Mouse (Mus musculus) embryo, embryonic 11.5 days (tissue): ENCODE data around the gene Camta1.

Experiments
- DNase-seq: peaks from one replicate; pipeline ENCODE4 v3.0.0-alpha.2; 2012; ENCODE audit warnings: low read depth, low spot score

The Camta1 gene

GRCm38 (mm10) chr4:151127636-151128548, 733.8 kb downstream of the Camta1 start:
- no peak for DNase-seq

DNA sequence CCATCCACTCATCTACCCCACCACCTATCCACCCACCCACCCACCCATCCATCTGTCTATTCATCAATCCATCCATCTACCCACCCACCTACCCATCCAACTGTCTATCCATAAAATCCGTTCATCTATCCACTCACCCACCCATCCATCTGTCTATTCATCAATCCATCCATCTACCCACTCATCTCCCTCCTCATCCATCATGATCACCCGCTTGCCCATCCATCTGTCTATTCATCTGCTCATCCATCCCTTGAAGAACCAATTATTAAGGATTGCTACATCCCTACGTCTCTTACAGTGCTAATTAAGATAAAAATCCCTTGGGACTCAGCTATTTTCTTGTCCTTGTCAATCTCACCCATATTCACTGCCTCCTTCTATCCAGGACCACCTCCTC, 742.8 kb downstream of the Camta1 start:
- no peak for DNase-seq

GRCm38 (mm10) chr4:151114574-151114973, 747.1 kb downstream of the Camta1 start:
- no peak for DNase-seq

DNA sequence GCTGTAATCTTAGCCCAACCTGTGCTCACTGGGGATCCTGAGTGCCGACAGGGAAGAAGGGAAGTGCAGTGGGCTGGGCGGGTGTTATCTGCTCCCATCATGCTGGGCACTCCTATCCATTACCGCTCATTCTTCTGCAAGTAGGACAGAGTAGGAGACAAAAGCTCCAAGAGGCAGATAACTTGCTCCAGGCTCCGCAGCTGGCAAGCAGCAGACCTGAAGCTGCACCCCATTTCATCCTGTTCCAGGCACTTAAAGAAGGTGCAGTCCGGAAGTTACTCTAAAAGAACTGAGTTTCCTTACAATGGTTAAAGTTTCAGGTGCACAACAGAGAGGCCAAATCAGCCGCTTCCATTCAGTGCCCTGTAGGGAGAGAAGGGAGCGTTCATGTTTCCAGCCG, 750.5 kb downstream of the Camta1 start:
- no peak for DNase-seq

DNA sequence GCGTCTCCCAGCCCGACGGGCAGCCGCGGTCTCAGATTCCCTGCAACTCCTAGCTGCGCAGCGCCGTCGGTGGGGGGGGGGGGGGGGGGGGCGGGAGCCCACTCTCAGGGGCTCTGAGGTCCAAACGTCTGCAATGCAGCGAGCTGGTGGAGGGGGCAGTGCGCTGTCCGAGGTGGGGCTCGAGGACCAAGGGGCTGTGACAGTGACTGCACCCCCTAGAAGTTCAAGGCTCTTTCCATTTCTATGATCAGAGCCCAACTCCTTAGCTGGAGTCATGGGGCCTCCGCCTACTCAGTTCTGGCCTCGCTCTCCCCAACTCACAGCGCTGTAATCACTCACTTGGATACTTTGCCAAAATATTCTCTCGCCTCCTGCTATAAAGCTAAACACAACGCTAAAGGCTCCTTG, 752.8 kb downstream of the Camta1 start:
- no peak for DNase-seq

DNA sequence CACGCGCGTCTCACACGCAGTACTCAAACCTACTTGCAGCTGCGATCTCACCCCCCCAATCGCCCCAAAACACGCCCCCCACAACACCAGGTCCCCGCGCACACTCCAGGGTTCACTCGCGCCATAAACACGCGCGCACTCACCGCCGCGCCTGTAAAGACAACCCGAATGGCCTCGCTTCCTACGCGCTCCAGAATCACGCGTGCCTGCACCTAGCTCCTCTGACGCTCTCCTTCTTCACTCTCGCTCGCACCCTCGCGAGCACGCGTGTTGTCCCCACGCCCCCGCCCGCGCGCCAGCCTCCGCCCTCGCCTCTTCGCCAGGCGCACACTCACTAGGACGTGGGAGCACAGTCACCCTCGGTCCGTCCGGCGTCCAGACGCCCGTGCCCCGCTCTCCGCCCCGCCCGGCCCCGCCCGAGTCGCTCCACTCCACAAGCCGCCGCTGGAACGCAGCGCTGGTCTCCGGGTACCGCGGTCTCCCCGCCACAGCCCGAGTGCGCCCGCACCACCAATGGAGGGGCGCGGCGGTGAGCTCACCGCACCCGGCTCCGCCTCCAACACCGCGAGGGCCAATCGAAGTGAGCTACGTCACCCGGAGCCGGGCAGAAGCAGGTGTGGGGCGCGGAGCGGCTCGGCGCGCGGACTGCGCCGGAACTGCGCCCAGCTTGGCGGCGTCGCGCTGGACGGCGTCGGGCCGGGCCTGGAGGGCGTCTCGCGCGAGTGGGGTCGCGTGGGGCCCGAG, 753.5 kb downstream of the Camta1 start:
- DNase-seq = peak; percentile 81

DNA sequence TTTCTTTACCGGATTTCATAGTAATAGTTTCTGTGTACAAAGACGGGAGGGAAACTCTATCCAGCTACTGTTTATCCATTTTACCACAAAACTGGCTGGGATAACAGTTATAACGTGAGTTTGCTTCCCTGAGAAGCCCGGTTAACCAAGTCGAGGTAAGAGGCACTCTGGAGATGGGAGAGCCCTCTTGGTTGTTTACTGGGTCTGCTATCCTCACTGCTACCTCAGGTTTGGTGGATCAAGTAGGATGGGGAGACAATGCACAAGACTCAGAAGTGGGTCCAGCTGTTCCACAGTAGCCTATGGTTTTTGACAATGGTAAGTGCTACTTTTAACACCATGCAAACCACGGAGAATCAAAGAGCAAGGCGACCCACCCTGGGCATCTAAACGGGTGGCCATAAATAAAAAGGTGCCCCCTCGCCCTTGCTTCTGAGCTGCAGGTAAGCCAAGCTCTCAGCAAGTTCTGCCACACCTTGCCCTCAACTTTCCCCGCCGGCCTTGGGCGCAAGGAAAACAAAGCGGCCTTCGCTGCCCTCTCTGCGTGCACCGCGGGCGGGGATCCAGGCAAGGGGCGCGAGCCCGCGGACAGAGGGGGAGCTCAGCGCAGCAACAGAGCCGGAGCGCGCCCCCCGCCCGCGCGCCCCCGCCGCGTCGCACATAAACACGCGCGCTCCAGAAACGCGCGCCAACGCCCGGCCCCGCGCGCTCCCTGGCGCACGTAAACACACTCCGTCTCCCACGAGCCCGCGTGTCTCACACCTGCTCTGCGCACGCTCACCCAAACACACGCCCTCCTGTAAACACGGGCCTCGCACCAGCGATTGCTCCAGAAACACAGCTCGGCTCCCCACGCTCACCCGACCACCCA, 754.3 kb downstream of the Camta1 start:
- peak; percentile 31 for DNase-seq

- DNase-seq = no peak
Measured at GRCm38 (mm10) chr4:151106468-151106867, 755.2 kb downstream of the Camta1 start.

DNA sequence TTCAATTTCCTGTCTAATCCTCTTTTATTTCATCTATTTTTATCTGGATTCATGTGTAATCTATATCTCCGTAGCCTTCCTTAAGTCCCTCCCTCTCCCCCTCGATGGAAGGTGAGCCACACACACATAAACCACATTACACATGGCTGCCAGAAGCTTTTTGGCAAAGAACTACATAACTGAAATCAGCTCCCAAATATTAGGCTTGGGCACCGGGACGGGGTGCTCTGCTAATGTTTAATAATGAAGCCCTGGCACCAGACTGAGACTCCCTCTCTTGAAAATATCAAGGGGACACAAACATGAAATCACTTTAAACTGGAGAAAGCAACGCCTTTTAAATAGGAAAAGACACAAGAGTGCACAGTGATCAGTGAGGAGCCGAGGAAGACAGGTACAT, 755.8 kb downstream of the Camta1 start:
- DNase-seq = no peak

DNA sequence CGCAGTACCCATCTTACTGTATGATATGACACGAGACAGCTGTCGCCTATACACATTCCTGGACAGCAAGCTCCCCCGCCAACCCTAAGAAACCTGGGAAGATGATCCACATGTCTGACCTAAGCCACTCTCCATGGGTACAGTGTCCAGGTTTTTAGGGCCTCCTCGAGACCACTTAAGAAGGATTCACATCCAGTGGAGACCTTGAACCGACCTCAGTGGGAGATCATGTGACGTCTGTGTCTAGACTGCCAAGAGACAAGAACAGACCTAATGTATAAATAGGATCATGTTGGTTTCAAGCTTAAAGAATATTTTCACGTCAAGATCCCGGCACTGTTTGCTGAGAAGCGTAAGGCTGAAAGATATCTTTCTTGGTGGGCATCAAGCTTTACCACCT, 757.5 kb downstream of the Camta1 start:
- no peak for DNase-seq

DNA sequence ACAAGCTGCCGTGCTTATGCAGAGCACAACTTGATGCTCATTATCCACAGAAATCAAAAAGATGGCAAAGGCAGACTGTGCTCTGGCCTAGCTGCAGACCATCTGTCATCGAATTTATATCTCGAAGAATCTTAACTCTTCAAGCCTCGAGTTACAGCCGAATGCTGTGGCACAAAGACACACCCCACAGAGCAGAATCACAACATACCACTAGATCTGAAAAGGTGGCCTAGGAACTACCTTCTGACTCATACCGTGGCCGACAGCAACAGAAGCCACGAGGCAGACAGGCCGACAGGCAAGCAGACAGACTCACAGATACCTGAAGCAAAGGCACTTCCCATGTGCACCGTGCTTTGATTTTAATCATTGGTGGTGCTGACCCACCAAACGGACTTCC, 758.0 kb downstream of the Camta1 start:
- DNase-seq = no peak

DNA sequence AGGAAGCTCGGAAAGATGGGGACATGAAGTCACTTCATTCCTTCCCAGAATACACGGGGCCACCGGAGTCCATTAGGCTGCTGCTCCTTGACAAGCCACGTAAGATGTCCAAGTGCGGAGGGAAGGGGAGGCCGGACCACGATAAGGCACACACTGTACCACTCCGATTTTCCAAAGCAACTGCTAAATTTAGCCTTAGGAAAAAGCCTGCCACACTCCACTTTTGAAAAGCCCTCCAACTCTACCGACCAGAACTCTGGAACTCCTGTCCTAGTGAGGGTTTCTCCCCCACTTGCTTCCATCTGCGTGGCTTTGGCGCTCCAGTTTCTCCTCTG, 764.6 kb downstream of the Camta1 start:
- no peak for DNase-seq

DNA sequence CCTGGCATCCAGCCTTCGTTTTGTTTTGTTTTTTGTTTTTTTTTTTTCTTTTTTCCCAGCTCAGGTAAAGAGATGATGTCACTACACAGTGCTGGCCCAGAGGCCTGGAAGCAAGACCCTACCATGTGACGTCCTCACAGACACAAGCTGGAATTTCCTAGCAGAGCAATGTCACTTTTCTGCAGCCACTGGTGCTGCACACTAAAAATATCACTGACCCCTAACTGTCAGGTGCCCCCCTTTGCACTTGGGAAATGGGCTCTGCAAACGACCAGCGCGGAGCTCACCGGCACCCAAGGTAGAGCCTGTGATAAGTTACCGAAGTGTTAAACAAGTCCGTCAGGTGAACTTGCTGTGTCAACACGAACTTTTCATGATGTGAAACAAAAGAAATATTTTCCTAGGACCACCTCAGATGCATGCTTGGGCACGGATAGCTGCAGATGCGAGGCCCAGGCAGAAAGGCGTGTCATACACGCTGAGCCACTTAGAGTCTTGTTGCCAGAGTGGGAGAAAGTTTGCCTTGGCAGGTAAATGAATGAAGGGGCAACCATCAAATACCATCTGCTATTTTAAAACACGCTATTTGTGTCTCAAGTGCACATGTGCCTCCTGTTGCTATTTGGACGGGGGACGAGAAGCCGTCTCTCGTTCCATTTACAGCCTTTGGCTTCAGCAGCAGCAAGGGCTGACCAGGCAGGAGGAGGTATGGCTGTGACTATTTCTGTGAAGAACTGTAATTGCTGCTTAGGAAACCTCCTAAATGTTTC, 765.2 kb downstream of the Camta1 start:
- DNase-seq = no peak

GRCm38 (mm10) chr4:151095207-151095606, 766.5 kb downstream of the Camta1 start:
- peak; percentile 17 for DNase-seq

- DNase-seq = no peak
Measured at GRCm38 (mm10) chr4:151089270-151089669, 772.4 kb downstream of the Camta1 start, which contains the start of gene Gm13090. Gene Gm13090 (plus strand): TSS chr4:151089570.

GRCm38 (mm10) chr4:151088819-151089218, 772.9 kb downstream of the Camta1 start:
- no peak for DNase-seq

GRCm38 (mm10) chr4:151087358-151087757, 774.3 kb downstream of the Camta1 start:
- no peak for DNase-seq

DNA sequence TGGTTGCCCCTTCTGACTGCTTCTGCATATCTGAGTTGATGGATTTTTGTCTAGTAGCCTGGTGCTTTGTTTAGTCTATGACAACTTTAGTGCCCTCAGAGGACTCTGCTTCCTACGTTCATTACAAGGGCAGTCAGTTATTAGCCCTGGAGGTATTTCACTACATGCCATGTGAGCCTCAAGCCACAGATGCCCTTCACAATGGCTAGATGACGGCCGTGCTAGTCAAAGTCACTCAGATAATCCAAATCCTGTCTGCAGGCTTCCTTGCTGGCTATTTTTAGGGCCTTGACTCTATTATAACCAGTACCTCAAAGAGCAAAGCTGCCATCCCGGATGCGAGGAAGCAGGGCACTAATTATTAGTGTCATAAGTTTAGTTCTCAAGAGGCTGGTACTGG, 778.6 kb downstream of the Camta1 start:
- DNase-seq = no peak

DNA sequence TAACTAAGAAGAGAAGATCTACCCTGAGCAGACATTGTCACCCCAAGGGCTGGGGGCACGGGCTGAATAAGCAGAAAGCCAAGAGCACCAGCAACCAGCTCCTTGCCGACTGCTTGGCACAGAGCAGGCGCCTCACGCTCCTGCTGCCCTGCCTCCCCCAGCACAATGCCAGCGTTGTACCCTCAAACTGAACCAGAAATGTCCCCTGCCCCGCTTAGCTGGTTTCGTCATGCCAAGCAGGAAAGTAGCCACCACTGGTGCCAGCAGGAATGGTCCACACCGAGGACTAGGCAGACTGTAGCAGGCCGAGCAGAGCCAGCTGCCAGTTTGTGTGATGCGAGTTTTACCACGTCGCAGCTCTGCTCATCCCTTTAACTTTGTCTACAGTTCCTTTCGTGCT, 779.7 kb downstream of the Camta1 start:
- DNase-seq = no peak

- no peak for DNase-seq
Measured at GRCm38 (mm10) chr4:151081355-151081754, 780.3 kb downstream of the Camta1 start.

GRCm38 (mm10) chr4:151074817-151075216, 786.9 kb downstream of the Camta1 start:
- DNase-seq = no peak
